Mouse (Mus musculus) cerebellum, adult 11 months (tissue): ENCODE results near the gene Mrfap1.

Source experiments
- DNase-seq: peaks from one replicate; pipeline ENCODE4 v3.0.0; 2022

Mrfap1 gene

DNA sequence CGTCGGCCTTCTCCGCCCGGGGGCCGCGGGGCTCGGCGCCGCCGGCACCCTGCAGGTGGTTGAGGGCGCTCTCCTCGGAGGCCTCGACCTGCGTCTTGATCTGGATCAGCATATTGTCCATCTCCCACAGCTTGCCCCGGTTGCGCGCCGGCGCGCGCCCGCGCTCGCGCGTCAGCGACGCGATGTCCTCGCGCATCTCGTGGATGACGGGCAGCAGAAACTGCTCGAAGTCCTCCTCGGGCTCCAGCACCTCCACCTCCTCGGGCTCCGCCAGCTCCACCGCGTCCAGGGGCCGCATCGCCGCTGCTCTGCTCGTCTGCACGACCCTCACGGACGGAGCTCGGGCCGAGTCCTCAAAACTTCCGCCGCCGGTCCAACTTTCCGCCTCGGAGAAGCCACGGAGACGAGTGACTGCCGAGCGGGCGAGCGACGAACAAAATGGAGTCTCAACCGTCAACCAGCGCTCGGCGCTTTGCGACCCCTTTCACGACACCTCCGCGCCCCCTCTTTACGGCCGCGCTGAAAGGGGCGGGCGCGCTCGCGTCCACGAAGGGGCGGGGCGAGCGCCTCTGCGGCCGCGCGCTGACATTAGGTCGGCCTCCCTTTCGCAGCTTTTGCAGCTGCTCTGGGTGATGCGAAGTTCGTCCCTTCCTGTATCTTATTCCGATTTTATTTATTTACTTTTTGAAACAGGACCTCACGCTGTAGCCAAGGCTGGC lies at the start of gene Mrfap1:
Gene Mrfap1, minus strand, starts transcription at position 477 of the 719 bp plus-strand sequence.
- peak; percentile 93 for DNase-seq

DNA sequence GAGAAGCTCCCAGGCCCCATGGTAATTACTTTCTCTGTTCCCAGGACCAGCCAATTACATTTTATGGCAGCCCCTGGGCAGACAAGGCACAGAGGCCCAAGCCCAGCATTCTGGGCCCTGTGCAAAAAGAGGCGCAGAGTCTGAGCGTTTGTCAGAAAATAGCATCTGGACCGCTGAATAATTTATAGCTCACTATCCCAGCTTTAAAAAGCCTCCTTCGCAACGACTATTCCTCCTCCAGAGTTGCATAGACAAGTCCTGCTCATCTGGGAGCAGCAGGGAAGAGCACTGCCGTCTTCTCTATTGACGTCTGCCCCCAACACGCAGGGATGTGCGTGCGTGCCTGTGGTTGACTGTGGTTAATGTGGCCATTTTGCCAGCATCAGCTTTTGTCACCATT lies 47.9 kb upstream of the Mrfap1 start:
- DNase-seq: no peak

DNA sequence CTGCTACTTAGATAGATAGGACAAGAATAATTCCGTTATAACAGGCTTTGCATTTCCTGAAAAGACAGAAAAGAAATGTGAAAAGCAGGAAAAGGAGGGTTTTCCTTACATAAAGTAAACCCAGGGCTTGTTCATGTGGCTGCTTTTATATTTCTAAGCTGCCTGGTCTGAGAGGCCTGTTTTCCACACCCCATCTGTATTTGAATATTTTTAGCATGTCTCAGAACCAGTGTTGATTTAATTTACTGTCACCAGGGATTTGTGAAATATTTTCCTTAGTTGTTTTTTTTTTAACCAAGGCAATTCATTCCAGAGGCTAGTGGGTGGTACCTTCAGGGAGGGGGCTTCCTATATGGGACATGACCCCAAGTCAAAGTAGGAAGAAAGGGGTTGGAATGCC lies 45.1 kb upstream of the Mrfap1 start:
- no peak for DNase-seq

DNA sequence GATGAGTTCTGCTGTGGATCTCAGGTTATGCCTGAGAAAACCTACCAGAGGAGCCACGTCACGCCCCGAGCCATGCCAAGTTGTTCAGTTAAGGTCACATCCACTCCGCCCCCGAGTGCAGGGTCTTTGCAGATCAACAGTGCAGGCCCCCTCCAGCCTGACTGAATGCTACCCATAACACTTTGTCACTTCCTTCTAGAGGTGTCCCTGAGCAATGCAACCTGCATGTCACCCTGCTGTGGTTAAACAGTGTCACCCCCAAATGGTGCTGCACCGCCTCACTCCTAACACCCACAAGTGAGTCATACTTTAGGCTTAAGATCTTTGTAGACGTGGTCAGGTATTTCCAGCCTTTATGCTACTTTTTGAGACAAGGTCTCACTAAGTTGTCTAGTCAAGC lies 43.5 kb upstream of the Mrfap1 start:
- no peak for DNase-seq

DNA sequence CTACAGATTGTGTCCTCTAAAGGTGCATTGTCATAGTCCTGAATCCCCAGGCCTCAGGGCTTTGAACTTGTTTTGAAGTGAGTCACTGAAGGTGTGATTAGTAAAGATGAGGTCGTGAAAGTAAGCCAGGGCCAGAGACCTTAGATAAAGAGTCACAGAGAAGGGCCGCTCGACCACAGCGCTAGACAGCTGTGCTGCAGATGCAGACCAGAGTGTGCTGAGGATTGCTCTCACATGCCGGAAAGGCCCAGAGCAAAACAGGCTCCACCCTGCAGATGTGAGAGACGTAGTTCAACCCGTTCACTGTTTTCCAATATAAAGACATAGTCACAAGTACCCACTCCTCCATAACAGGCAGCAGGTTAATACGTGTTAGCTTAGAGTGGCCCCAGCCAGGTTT lies 43.0 kb upstream of the Mrfap1 start:
- no peak for DNase-seq

DNA sequence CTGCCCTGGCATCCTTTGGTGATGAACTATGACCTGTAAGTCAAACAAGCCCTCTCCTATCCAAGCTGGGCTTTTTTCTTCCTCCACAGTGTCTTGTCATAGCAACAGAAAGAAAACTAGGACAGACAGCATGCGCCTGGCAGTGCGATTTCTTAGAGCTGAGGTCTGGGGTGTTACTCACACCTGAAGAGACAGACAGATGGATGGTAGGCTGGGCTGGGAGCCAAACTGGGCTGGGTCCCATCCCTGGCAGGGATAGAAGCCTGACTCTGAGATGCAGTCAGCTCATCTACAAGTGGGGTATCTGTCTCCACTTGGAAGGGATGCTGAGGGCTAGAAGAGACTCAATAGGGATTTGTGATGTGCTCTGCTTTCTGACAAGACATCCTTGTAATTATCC lies 42.5 kb upstream of the Mrfap1 start:
- DNase-seq: peak; percentile 75

DNA sequence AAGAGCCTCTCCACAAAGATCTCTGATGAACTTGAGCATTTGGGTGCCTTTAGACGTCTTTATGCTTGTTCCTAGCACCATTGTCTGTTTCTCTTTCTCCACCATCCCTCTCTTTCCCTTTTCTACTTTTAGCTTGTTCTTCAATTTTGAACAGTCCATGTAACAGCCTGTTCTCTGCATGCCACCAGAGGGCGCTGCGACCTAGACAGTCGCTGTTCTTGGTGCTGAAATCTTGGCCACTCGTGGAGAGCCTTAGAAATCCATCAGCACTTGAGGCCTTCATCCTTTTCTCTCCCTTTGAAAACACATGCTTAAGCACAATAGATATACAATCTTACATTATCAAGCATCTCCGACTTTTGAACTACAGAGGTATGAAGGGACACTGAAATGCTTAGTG lies 39.4 kb upstream of the Mrfap1 start:
- peak; percentile 81 for DNase-seq

DNA sequence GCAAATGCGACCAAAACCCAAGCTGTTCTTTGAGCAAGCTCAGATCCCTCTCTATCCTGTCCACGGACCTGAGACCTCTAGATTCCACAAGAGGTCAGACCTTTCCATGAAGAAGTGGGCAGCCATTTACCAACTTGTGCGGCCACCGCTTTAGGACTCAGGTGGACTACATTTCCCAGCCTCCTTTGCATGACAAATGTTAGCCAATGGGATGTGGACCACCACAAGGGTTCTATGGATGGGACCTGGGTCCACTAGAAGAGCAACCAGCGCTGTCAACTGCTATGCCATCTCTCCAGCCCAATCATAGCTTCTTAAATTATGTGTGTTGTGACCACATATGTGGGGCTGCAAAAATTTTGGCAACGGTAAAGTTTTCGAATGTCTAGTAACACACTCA lies 34.7 kb upstream of the Mrfap1 start:
- DNase-seq: peak; percentile 38

DNA sequence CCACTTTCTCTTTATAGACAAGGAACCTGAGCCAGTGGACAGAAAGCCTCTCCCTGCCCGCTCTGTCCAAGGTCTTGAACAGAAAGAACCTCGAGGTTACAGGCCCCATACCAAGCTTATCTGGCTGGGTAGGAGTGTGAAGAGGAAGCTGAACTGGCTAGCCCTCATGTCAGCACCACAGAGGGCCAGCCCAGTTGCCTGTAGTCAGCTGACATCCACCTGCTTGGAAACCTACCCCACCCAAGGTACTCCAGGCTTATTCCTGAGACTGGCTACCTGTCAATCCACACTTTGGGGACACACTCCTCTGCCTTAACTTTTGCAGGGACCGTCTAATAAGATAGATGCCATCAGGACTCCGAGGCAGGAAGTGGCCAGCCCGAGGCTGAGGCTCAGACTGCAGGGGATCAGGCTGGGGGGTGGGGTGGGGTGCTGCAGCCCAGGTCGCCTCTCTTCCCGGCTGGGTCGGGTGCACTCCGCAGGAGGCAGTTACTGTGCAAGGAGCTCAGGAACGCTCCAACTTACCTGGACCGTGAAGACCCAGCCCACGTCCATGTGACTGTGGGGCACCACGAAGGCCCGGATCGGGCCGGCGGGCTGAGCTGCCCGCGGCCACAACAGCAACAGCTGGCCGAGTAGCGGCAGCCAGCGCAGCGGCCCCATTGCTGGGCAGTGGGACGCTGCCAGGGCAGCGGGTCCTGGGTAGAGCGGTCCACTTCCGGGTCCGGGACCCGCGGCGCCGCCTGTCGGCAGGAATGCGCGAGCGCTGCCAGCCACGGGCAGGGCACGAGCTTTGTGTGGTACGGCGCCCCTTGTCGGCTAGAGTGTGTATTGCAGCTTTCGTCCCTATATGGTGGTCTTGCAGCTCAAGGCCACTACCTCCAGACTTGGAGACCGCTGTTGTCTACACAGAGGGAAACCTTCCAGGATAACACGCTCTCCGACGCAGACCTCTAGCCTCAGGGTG lies 33.6 kb upstream of the Mrfap1 start, which contains the start of gene Man2b2:
Gene Man2b2, minus strand, starts transcription at position 741 of the 967 bp plus-strand sequence.
- peak; percentile 89 for DNase-seq

GRCm38 (mm10) chr5:36829098-36829497 lies 32.5 kb upstream of the Mrfap1 start:
- DNase-seq: no peak

DNA sequence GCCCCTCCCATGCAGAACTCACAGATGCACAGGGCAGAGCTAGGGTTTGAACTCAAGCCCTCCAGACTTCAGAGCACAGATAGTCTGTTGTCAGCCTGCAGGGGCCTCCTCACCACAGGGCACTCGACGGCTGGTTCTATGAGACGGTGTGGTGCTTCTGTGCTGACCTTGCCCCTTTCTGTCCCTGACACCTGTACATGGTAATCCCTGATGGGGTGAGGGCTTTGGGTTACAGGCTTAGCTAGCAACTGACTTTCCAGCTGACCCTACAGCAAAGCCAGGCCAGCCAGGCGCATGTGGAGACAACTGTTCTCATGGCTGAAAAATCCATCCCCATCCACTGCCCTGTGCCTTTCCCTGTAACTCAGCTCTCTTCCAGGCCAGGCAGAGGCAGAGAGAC lies 26.3 kb upstream of the Mrfap1 start:
- no peak for DNase-seq

DNA sequence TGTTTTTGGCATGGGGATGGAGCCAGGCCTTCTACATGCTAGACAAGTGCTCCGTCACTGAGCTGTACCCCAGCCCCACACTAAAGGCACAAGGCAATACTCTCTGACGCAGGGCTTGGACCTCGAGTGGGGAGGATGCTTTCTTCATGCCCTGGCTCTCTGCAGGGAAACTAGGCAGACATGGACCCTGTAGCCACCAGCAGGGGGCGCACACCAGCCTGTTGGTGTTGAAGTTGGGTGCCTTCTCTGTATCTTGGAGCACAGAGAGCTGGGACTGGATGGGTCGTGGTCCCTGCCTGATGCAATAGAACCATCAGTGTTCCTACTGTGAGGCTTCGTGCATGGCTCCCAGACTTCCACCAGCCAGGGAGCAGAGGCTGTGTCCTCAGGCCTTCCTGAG lies 23.6 kb upstream of the Mrfap1 start:
- DNase-seq: peak; percentile 56

- DNase-seq: no peak
These were observed 23.2 kb upstream of the Mrfap1 start for GRCm38 (mm10) chr5:36819742-36820141.

DNA sequence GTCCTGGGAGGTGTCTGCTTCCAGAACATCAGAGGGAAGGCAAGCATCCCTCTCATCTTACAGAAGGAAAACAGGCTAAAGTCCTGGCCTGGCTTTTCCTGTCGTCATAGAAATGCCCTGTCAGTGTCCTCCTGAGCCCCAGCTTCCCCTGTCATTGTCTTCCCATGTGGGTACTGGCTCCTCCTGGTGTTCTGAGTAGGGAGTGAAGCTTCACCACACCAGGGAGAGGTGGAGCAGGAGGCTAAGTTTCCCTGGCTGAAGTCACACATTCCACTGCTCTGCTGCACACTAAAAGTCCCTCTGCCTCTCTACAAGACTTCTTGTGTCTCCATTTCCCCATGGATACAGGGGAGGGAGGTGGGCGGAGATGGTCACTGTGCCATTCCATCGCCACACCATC lies 21.2 kb upstream of the Mrfap1 start:
- DNase-seq: no peak

DNA sequence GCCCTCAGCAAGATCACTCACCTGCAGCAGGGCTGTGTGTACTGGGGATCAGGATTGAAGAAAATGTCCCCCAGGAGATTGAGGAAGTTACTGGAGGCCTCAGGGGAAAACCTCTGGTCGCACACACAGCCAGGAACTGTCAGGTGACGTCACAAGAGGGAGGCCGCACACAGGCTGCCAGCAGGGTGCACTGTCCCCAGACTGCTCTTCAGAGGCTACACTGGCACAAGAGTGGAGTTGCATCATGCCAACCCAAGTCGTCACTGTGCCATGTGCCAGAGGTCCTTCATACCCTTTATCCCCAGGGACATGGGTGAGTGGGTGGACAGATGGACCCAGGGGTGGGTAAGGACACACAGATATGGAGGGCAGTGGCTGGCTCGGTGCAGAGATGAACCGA lies 18.0 kb upstream of the Mrfap1 start:
- no peak for DNase-seq

DNA sequence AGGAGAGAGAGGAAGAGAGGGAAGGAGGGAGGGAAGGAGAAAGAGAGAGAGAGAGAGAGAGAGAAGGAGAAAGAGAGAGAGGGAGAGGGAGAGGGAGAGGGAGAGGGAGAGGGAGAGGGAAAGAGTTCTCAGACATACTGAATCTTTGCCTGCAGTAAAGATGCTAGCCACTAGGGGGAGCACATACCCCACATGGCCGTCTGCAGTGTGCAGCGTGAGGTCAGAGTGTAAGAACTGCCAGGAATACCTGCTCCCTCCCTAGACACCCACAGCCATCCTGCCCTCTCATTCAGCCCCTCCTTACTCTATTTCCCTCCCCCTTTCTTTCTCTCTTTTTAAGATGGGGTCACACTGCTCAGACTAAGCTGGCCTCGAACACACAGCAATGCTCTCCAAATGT lies 14.8 kb upstream of the Mrfap1 start:
- DNase-seq: peak; percentile 68

DNA sequence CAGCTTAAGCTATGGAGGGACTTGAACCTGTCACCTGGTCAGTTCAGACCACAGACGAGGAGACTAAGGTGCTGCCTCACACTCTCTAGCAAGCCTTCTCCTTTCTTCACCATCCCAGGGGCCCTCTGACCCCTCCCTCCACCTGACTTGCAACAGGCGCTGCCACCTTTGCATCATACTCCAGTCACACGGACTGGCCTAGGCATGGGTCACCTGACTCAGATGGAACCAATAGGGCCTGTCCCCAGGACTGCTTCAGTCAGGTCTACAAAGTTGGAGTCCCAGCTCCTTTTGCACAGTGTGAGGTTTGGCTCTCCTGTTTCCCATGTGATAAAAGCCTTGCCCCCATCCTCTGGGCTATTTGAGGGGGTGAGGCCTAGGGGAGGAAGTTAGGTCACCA lies 14.1 kb upstream of the Mrfap1 start:
- DNase-seq: no peak

DNA sequence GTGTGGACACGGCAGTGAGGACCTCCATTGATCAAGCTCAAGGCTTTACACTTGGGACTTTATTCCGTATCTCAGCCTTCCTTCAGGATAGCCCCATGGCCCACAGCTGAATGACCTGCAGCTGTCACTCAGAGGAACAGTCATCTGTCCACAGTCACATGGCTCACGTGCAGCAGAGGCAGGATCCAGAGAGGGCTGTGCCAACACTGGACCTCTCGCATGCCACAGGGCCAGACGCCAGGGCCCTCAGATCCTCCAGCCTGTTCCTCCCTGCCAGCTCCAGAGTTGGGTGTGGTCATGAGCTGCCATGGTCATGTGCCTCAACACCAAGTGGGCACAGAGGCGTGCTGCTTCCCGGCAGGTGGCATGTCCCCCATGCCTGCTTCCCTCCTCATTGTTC lies 12.6 kb upstream of the Mrfap1 start:
- DNase-seq: no peak

GRCm38 (mm10) chr5:36807106-36807505 lies 10.5 kb upstream of the Mrfap1 start:
- DNase-seq: no peak

DNA sequence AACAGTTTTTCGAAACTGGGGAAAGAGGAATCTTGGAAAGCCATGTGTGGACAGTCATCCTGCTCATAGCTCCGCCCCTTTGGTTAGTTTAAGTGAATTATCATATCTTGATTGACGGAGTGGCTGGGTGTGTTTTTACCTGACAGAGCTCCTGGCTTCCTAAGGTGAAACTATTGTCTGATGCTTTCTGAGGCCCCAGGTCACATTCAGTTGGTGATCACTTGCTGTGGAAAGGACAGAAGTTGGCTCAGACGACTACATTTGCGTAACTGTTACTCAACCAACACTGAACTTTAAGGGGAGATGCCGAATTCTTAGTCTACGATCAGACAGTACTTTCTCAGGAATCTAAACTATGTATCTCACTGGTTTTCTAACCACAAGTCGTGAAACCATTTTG lies 719 bp upstream of the Mrfap1 start:
- DNase-seq: no peak

GRCm38 (mm10) chr5:36795647-36796295 lies 801 bp downstream of the Mrfap1 start:
- DNase-seq: peak; percentile 63

- DNase-seq: no peak
These were observed 4.7 kb downstream of the Mrfap1 start for GRCm38 (mm10) chr5:36791861-36792260.

- no peak for DNase-seq
These were observed 10.5 kb downstream of the Mrfap1 start for GRCm38 (mm10) chr5:36786052-36786451.

GRCm38 (mm10) chr5:36779512-36779911 lies 17.1 kb downstream of the Mrfap1 start:
- DNase-seq: no peak
